Mouse (Mus musculus): Measurements from ENCODE around the gene Kcnk18. TPM values are rescaled to one million over a fixed set of nuclear protein-coding genes. Genes with fewer than 3 reads are reported as not detected.

Kcnk18 gene
- polyA plus RNA-seq, 1 experiment from 2014 or later = not detected

DNA sequence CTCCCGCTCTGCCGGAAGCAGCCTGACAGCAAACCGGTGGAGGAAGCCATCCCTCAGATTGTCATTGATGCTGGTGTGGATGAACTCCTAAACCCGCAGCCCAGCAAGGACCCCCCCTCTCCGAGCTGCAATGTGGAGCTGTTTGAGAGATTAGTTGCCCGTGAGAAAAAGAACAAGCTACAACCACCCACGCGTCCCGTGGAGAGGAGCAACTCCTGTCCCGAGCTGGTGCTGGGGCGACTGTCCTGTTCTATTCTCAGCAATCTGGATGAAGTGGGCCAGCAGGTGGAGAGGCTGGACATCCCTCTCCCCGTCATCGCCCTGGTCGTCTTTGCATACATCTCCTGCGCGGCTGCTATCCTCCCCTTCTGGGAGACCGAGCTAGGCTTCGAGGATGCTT, 16.0 kb downstream of the Kcnk18 start:
- 70% methylated on average over 18 of the region's 18 CpGs for WGBS (ENCODE audit: insufficient replicate concordance)
- Histone ChIP-seq H3K9me3 (replicated peaks) (no peaks in the 10 kb centered on the region), H3K4me1 (no peaks in the 10 kb centered on the region), H3K4me3 (no peak overlapping the region), H3K36me3 (no peaks in the 10 kb centered on the region), H3K27me3 (replicated peaks) (peaks cover 17% of the 10 kb centered on the region; the same call in 1 of the 2 replicates), H3K9ac (no peak overlapping the region), H3K4me2 (no peak overlapping the region), H3K27ac (no peak overlapping the region)
- ATAC-seq = no peak

DNA sequence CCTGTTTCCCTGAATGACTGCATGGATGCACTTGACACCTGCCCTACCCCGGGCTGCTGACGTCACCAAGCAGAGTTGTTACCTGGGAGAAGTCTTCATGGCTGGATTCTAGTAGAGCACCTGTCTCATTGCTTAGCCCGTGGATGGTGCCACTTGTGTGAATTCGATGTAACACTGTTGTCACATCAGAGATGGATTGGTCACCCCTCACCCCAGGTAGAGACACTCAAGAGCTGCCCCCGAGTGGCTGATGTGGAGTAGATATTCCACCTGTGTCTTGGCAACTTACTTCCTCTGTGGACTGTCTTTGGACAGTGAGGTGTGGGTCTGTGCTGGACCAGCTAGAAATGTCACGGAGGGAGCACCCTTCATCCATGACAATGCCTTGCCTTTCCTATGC, 17.0 kb downstream of the Kcnk18 start:
- Histone ChIP-seq H3K9me3 (replicated peaks) (no peaks in the 10 kb centered on the region), H3K4me2 (no peak overlapping the region), H3K27ac (no peak overlapping the region), H3K9ac (no peak overlapping the region), H3K4me1 (no peaks in the 10 kb centered on the region), H3K4me3 (no peak overlapping the region), H3K27me3 (replicated peaks) (peaks cover 23% of the 10 kb centered on the region; the same call in 1 of the 2 replicates), H3K36me3 (no peaks in the 10 kb centered on the region)
- 66% methylated on average over 6 of the region's 6 CpGs for WGBS (ENCODE audit: insufficient replicate concordance)
- ATAC-seq = no peak

DNA sequence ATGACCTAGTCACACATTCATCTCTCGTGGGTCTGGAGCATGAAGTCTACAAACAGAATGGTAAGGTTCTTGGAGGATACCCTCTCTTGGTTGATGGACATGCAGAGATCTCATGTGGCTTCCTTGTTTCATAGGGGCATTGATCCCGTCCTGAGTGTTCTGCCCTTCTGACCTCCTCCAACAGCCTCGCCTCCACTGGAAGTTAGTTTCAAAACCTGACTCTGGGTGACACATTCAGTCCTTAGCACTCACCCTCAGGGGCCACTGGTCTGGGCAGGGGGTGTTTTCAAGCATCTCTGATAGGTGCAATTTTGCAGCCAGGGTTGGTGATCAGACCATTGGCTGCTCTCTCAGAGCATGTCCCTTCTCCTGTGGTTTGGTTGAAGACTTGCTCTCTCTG, 19.6 kb downstream of the Kcnk18 start:
- H3K36me3 ChIP-seq = no peaks in the 10 kb centered on the region
- 34% methylated on average over 3 of the region's 3 CpGs for WGBS (ENCODE audit: insufficient replicate concordance)
- peaks cover 23% of the 10 kb centered on the region; the same call in 1 of the 2 replicates for H3K27me3 ChIP-seq (replicated peaks)
- ATAC-seq = no peak
- no peak overlapping the region for H3K4me3 ChIP-seq
- H3K4me2 ChIP-seq = no peak overlapping the region
- H3K27ac ChIP-seq = no peak overlapping the region
- H3K9me3 ChIP-seq (replicated peaks) = no peaks in the 10 kb centered on the region
- no peak overlapping the region for H3K9ac ChIP-seq
- no peaks in the 10 kb centered on the region for H3K4me1 ChIP-seq

DNA sequence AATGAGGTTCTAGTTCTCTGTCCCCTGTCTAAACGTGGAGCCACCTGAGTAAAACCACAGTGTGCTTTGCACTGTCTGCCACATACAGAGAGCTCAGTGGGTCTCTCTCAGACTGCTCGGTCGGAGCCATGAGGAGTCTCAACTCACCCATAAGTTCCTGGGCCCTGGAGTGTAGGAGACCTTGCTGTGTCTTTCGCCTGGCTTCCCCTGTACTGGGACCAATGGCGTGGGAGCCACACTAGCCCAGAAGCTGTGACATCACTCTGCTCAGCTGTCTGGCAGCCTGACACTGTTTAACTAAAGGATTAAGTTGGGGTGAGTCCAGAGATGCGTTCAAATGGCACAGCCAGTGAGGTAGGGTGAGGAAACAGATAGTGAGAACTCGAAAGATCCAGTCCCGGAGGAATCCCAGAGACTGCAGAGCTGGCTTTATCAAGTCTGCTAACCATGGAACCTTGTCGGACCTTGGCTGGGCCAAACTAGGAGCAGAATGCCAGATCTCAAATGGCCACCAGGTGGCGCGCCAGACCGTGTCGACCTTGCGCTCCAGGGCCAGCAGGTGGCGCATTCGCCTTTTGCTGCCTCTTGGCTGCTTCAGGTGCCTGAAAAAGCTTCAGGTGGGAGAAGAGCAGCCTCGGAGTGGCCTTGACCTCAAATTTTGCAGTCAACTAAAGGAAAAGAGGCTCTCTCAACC, 20.3 kb downstream of the Kcnk18 start:
- WGBS (ENCODE audit: insufficient replicate concordance) = 18% methylated on average over 17 of the region's 17 CpGs
- Histone ChIP-seq H3K9me3 (replicated peaks) (no peaks in the 10 kb centered on the region), H3K9ac (no peak overlapping the region), H3K36me3 (no peaks in the 10 kb centered on the region), H3K4me1 (no peaks in the 10 kb centered on the region), H3K27me3 (replicated peaks) (peaks cover 23% of the 10 kb centered on the region; the same call in 1 of the 2 replicates), H3K4me3 (no peak overlapping the region), H3K27ac (no peak overlapping the region), H3K4me2 (no peak overlapping the region)
- peak; percentile 33; the same call in 1 of the 2 replicates for ATAC-seq

DNA sequence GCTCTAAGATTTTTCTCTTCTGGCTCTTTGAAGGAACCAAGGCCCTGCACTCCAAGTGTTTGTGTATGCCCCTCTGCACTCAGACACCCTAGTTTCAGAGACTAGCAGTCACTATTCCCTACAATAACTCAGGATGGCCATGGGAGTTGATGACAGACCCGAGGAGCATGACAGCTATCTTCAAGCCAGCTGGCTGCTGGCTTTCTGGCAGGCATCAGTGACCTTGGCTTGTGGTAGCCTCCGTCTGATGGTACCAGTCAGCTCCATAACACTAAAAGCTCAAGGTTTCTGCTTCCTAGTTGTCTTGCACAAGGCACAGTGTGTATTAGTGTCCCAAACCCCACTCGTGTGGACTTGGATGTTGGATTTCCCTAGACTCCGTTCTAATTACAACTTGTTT, 23.0 kb downstream of the Kcnk18 start:
- H3K4me2 ChIP-seq = no peak overlapping the region
- no peak for ATAC-seq
- no peak overlapping the region for H3K9ac ChIP-seq
- H3K27ac ChIP-seq = no peak overlapping the region
- H3K4me3 ChIP-seq = no peak overlapping the region
- H3K36me3 ChIP-seq = no peaks in the 10 kb centered on the region
- peaks cover 23% of the 10 kb centered on the region; the same call in 1 of the 2 replicates for H3K27me3 ChIP-seq (replicated peaks)
- no peaks in the 10 kb centered on the region for H3K9me3 ChIP-seq (replicated peaks)
- H3K4me1 ChIP-seq = no peaks in the 10 kb centered on the region
- 64% methylated on average over 4 of the region's 4 CpGs for WGBS (ENCODE audit: insufficient replicate concordance)

DNA sequence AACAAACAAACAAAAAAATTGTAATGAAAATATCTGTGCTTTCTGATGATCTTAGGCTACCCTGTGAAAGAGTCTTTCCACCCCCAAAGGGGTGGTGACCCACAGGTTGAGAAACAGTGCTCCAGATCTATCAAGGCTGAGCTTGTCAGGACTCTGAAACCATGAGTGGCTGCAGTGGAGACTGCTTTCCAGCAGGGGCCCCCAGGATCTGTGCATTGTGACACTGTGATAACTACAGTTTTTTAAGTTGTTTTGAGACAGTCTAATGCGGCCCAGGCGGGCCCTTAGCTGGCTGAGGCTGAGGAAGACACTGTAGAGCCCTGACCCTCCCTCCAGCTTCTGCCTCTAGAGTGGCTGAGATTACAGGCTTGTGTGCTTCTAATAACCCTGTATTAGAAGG, 24.0 kb downstream of the Kcnk18 start:
- Histone ChIP-seq H3K9ac (no peak overlapping the region), H3K27ac (no peak overlapping the region), H3K36me3 (no peaks in the 10 kb centered on the region), H3K4me3 (no peak overlapping the region), H3K4me2 (no peak overlapping the region), H3K9me3 (replicated peaks) (no peaks in the 10 kb centered on the region), H3K4me1 (no peaks in the 10 kb centered on the region), H3K27me3 (replicated peaks) (peaks cover 17% of the 10 kb centered on the region; the same call in 1 of the 2 replicates)
- ATAC-seq = no peak
- WGBS (ENCODE audit: insufficient replicate concordance) = 49% methylated on average over 2 of the region's 2 CpGs

DNA sequence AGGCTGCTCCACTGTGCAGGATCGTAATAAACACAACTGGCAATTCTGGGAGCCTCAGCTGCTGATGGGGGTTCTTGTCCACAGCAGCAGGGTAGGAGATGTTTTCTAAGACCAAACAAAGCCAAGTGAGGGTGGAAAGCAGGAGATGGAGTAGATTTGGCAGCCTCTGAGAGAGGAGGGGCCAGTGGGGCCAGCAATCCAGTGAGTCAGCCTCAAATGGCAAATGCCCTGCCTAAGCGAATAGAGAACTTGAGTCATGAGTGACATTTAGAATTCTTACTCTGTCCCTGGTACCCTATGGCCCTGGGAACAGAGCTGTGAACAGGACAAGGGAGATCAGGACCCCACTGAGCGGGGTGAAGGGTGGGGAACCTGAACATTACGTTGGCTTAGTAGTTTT, 29.1 kb downstream of the Kcnk18 start:
- no peaks in the 10 kb centered on the region for H3K9me3 ChIP-seq (replicated peaks)
- H3K27ac ChIP-seq = no peak overlapping the region
- H3K4me3 ChIP-seq = no peak overlapping the region
- peaks cover 11% of the 10 kb centered on the region for H3K4me1 ChIP-seq
- ATAC-seq = no peak
- no peak overlapping the region for H3K4me2 ChIP-seq
- H3K9ac ChIP-seq = no peak overlapping the region
- 62% methylated on average over 4 of the region's 4 CpGs for WGBS (ENCODE audit: insufficient replicate concordance)
- no peaks in the 10 kb centered on the region for H3K36me3 ChIP-seq
- no peaks in the 10 kb centered on the region for H3K27me3 ChIP-seq (replicated peaks)

DNA sequence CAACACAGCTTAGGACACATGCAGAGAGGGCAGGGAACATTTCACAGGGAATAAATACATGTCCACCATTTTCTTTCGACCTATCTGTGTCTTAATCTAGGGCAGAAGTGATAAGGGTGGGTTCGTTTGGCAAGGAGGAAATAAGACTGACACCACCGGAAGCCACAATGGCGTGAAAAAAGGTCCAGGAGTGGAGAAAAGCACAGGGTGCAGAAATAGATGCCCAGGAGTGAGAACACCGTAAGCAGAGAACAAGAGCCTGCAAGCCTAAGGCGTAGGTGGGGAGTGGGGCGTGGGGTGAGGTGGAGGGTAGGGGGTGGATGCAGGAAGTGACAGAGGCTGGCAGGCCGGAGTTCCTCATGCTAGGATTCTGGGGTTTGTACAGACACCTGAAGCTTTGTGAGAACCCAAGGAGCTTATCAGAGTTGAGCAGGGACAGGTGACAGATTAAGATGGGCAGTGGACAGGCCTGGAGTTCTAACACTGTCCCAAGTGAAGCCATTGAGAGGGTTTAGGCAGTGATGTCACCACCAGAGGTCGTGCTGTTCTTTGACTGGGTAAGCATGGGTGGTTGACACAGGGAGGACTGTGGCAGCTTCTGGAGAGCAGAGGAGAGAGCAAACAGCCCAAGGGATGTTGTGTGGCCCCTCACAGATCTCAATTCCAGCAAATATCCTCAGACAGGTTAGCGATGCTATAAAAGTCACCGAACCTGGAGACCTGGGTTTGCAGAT, 29.7 kb downstream of the Kcnk18 start:
- Histone ChIP-seq H3K4me1 (peaks cover 11% of the 10 kb centered on the region), H3K36me3 (no peaks in the 10 kb centered on the region), H3K9me3 (replicated peaks) (no peaks in the 10 kb centered on the region), H3K9ac (no peak overlapping the region), H3K27me3 (replicated peaks) (no peaks in the 10 kb centered on the region), H3K4me3 (no peak overlapping the region), H3K4me2 (no peak overlapping the region), H3K27ac (no peak overlapping the region)
- 24% methylated on average over 11 of the region's 11 CpGs for WGBS (ENCODE audit: insufficient replicate concordance)
- ATAC-seq = peak; percentile 64

DNA sequence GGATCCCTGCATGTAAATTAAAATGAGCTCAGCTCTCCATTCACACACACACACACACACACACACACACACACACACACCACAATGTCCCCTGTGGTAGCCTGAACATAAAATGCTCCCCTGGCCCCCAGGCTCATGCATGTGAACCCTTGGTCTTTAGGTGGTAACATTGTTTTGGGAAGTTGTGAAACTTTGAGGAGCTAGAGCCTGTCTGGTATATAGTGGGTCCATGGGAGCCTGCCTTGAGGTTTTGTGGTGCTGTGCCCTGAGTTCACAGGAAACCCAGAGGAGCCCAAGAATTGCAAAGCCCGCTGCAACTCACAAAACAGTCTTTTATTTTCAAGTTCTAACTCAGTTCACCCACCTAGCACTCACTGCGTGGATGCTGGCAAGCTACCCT, 33.6 kb downstream of the Kcnk18 start:
- 35% methylated on average over 2 of the region's 2 CpGs for WGBS (ENCODE audit: insufficient replicate concordance)
- ATAC-seq = no peak
- H3K4me3 ChIP-seq = no peak overlapping the region
- no peaks in the 10 kb centered on the region for H3K27me3 ChIP-seq (replicated peaks)
- no peak overlapping the region for H3K9ac ChIP-seq
- H3K4me1 ChIP-seq = peaks cover 11% of the 10 kb centered on the region
- H3K4me2 ChIP-seq = no peak overlapping the region
- H3K36me3 ChIP-seq = no peaks in the 10 kb centered on the region
- H3K27ac ChIP-seq = no peak overlapping the region
- peaks cover 3% of the 10 kb centered on the region; the same call in 1 of the 2 replicates for H3K9me3 ChIP-seq (replicated peaks)

DNA sequence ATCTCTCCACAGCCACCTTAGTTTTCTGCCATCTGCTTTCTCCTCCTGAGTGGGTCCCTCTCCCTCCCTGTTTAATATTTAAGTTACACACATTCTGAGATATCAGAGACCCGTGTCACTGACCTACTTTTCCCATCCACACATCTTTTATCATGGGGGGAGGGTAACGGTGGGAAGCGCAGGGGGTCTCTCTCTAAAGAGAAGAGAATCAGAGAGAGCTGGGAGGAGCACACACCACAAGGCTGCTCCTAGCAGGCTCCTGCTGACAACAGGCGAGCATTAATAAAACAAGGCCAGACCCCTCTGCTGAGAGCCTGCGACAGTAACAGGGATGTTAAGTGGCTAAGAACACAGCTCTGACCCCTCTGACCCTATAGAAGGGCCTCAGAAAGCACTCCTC, 40.6 kb downstream of the Kcnk18 start:
- no peaks in the 10 kb centered on the region for H3K36me3 ChIP-seq

DNA sequence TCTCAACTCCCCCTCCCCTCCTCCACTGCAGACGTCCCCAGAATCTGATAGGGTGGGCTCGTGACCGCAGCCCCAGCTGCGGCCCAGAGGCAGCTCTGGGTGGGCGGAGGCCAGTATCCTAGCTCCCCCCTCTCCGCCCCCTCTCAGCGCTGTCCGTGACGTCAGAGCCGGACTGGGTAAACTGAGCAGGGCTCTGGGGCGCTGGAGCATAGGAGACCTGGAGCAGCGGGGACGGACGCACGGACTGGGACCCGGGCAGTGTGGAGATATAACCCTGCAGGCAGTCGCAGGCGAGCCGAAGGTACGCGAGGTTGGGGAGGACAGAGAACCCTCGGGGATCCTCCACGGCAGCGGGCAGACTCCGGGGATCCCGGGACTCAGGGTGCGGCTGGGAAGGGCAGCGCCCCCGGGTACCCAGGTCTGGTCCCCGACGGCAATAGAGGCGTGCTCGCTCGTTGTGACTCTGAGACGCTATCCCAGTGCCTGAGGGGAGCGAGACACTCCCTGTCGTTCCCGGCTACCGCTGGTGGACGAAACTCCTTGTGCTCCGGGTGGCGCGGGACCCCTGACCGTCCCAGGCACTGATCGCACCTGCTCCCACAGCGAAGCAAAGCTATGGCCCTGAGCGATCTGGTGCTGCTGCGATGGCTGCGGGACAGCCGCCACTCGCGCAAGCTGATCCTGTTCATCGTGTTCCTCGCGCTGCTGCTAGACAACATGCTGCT, 41.9 kb downstream of the Kcnk18 start, which contains the start of gene Slc18a2:
TSS of gene Slc18a2 (plus strand) at position 179 of the 725 bp plus-strand sequence.
- no peak within 1 kb of the TSS for H3K27ac ChIP-seq
- H3K4me2 ChIP-seq = peak within 1 kb of the TSS; percentile 85
- peaks cover 17% of the 10 kb centered on the region for H3K4me1 ChIP-seq
- peaks cover 58% of the 10 kb centered on the region for H3K27me3 ChIP-seq (replicated peaks)
- peak within 1 kb of the TSS; percentile 40 for H3K9ac ChIP-seq
- H3K9me3 ChIP-seq (replicated peaks) = peaks cover 3% of the 10 kb centered on the region; the same call in 1 of the 2 replicates
- ATAC-seq = peak; percentile 75
- WGBS (ENCODE audit: insufficient replicate concordance) = under 1% methylated on average over 55 of the region's 55 CpGs
- H3K36me3 ChIP-seq = no peaks in the 10 kb centered on the region
- peak within 1 kb of the TSS; percentile 52 for H3K4me3 ChIP-seq

More for the DNA sequence above, 40.6 kb downstream of the Kcnk18 start:
- H3K4me2 ChIP-seq = no peak overlapping the region
- peaks cover 56% of the 10 kb centered on the region for H3K27me3 ChIP-seq (replicated peaks)
- no peak overlapping the region for H3K9ac ChIP-seq
- H3K9me3 ChIP-seq (replicated peaks) = peaks cover 3% of the 10 kb centered on the region; the same call in 1 of the 2 replicates
- ATAC-seq = no peak
- WGBS (ENCODE audit: insufficient replicate concordance) = 50% methylated on average over 5 of the region's 5 CpGs
- H3K4me3 ChIP-seq = no peak overlapping the region
- H3K27ac ChIP-seq = no peak overlapping the region
- peaks cover 17% of the 10 kb centered on the region for H3K4me1 ChIP-seq

DNA sequence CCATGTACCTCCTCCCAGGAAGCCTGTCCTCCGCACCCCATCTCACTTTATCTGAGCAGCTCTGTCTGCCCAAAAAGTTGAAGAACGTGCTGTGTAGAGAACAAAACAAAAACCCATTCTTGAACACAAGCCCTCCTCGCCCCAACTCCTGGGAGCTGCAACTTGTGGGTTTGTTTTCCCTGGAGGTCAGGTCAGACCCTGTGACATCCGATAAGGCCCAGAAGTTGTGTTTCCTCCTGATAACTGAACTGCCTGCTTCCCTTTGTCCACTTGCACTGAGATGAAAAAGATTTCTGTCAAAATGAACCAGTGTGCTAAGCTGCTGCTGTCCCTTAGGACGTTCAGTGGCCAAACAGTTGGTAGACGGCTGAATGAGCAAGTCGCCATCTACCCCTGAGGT, 42.6 kb downstream of the Kcnk18 start:
- H3K9ac ChIP-seq = no peak overlapping the region; the same call in 1 of the 2 replicates
- H3K36me3 ChIP-seq = no peaks in the 10 kb centered on the region
- H3K27ac ChIP-seq = no peak overlapping the region
- peaks cover 17% of the 10 kb centered on the region for H3K4me1 ChIP-seq
- H3K27me3 ChIP-seq (replicated peaks) = peaks cover 58% of the 10 kb centered on the region
- peak overlapping the region; percentile 52 for H3K4me3 ChIP-seq
- 6% methylated on average over 7 of the region's 7 CpGs for WGBS (ENCODE audit: insufficient replicate concordance)
- H3K9me3 ChIP-seq (replicated peaks) = peaks cover 3% of the 10 kb centered on the region; the same call in 1 of the 2 replicates
- H3K4me2 ChIP-seq = peak overlapping the region; percentile 85
- peak; percentile 56 for ATAC-seq
